Mouse (Mus musculus) spleen, adult 2 months (tissue): ENCODE measurements at regions not wholly inside any gene's neighbourhood (a gene's known extent, or its start where the extent isn't known, plus 50 kb on each side); places are given as distances from the start of the nearest gene placed in this dataset.

Source experiments
- DNase-seq, 2 experiments: peaks; one replicate each; pipeline versions ENCODE4 v3.0.0 to v3.0.0-alpha.2; 2012 to 2021; ENCODE audit warnings: low spot score in 2 of 2, low read depth in 1 of 2
- H3K27ac ChIP-seq: fragments of 200-500 bp; 2 replicates; pipeline ENCODE4 v1.5.1; 2012; ENCODE audit warnings: low read length, inconsistent platforms; ENCODE audit not compliant: insufficient read depth
- H3K27me3 ChIP-seq: fragments of 200-500 bp; 2 replicates; pipeline ENCODE4 v1.6.1; 2012; ENCODE audit warnings: mild to moderate bottlenecking, moderate library complexity, low read length, inconsistent platforms; ENCODE audit not compliant: control insufficient read depth, insufficient read depth
- H3K36me3 ChIP-seq: fragments of 200-500 bp; 2 replicates; pipeline ENCODE4 v1.6.1; 2012; ENCODE audit warnings: mild to moderate bottlenecking, low read length, inconsistent platforms; ENCODE audit not compliant: control insufficient read depth, insufficient read depth
- H3K4me1 ChIP-seq: fragments of 200-500 bp; 2 replicates; pipeline ENCODE4 v1.6.1; 2011; ENCODE audit warnings: inconsistent platforms; ENCODE audit not compliant: control insufficient read depth, insufficient read depth, insufficient read length
- H3K4me3 ChIP-seq: fragments of 200-500 bp; 2 replicates; pipeline ENCODE4 v1.5.1; 2011; ENCODE audit warnings: mild to moderate bottlenecking, inconsistent platforms; ENCODE audit not compliant: insufficient read depth, insufficient read length; ENCODE audit errors: extremely low read depth
- CTCF ChIP-seq: fragments of 200-500 bp; IDR thresholded peaks from 2 replicates; pipeline ENCODE4 v1.5.1; 2011; ENCODE audit warnings: mild to moderate bottlenecking, inconsistent platforms; ENCODE audit not compliant: insufficient read depth, insufficient read length, insufficient replicate concordance; ENCODE audit errors: extremely low read depth
- POLR2A ChIP-seq: fragments of 200-500 bp; IDR thresholded peaks from 2 replicates; pipeline ENCODE4 v1.6.1; 2011; ENCODE audit warnings: low read depth, low read length, inconsistent platforms
- WGBS: fragments of 180-500 bp; shearing (Covaris S2); methylation state at CpG from one replicate; pipeline ENCODE4 v1.1.7; 2018; 5-methylcytosine and 5-hydroxymethylcytosine counted together

- Histone ChIP-seq H3K27me3 (no peaks in the 10 kb centered on the region), H3K4me3 (no peak overlapping the region), H3K36me3 (no peaks in the 10 kb centered on the region), H3K4me1 (no peaks in the 10 kb centered on the region), H3K27ac (no peak overlapping the region)
- no peak for DNase-seq
- TF ChIP-seq POLR2A (no peak), CTCF (no peak)
- WGBS = 49% methylated on average over 16 of the region's 16 CpGs
Measured at GRCm38 (mm10) chr1:78008811-78009410, 188.0 kb downstream of the Pax3 start.

- 90% methylated on average over 3 of the region's 3 CpGs for WGBS
- TF ChIP-seq CTCF = no peak
- no peak for TF ChIP-seq POLR2A
- no peak overlapping the region for H3K4me3 ChIP-seq
Measured at GRCm38 (mm10) chr1:78004376-78004775, 192.6 kb downstream of the Pax3 start.

GRCm38 (mm10) chr1:77998727-77999126 is 198.2 kb downstream of the Pax3 start:
- DNase-seq = no peak
- WGBS = 88% methylated on average over 3 of the region's 3 CpGs
- H3K4me1 ChIP-seq = no peaks in the 10 kb centered on the region
- TF ChIP-seq POLR2A = no peak
- no peak for TF ChIP-seq CTCF
- no peaks in the 10 kb centered on the region for H3K36me3 ChIP-seq
- no peak overlapping the region for H3K27ac ChIP-seq
- no peaks in the 10 kb centered on the region for H3K27me3 ChIP-seq
- H3K4me3 ChIP-seq = no peak overlapping the region

More at GRCm38 (mm10) chr1:78004376-78004775, 192.6 kb downstream of the Pax3 start:
- Histone ChIP-seq H3K4me1 (no peaks in the 10 kb centered on the region), H3K36me3 (no peaks in the 10 kb centered on the region), H3K27me3 (no peaks in the 10 kb centered on the region), H3K27ac (no peak overlapping the region)
- no peak for DNase-seq

- no peaks in the 10 kb centered on the region for H3K36me3 ChIP-seq
- H3K27ac ChIP-seq = no peak overlapping the region
- WGBS = 76% methylated on average over 4 of the region's 4 CpGs
Measured at GRCm38 (mm10) chr1:77981528-77981927, 215.4 kb downstream of the Pax3 start.

GRCm38 (mm10) chr1:77978696-77979095 is 218.2 kb downstream of the Pax3 start:
- WGBS = 7% methylated on average over 7 of the region's 7 CpGs
- no peaks in the 10 kb centered on the region for H3K36me3 ChIP-seq
- no peaks in the 10 kb centered on the region for H3K27me3 ChIP-seq
- no peaks in the 10 kb centered on the region for H3K4me1 ChIP-seq
- TF ChIP-seq CTCF (peak; percentile 55; the same call in 1 of the 2 replicates), POLR2A (no peak)
- DNase-seq = peak; percentile 1 to 11
- H3K4me3 ChIP-seq = no peak overlapping the region
- no peak overlapping the region for H3K27ac ChIP-seq

More at GRCm38 (mm10) chr1:77981528-77981927, 215.4 kb downstream of the Pax3 start:
- no peak for DNase-seq
- Histone ChIP-seq H3K4me3 (no peak overlapping the region), H3K4me1 (no peaks in the 10 kb centered on the region), H3K27me3 (no peaks in the 10 kb centered on the region)
- TF ChIP-seq POLR2A (no peak), CTCF (no peak)

- Histone ChIP-seq H3K4me1 (no peaks in the 10 kb centered on the region), H3K36me3 (no peaks in the 10 kb centered on the region), H3K4me3 (no peak overlapping the region), H3K27me3 (no peaks in the 10 kb centered on the region), H3K27ac (no peak overlapping the region)
- DNase-seq = no peak
- 90% methylated on average over 18 of the region's 18 CpGs for WGBS
- TF ChIP-seq POLR2A (no peak), CTCF (no peak)
Measured at GRCm38 (mm10) chr1:77975941-77976340, 221.0 kb downstream of the Pax3 start.

- H3K4me1 ChIP-seq = no peaks in the 10 kb centered on the region
- no peak for TF ChIP-seq POLR2A
- TF ChIP-seq CTCF = no peak
- no peak for DNase-seq
Measured at GRCm38 (mm10) chr1:77972301-77972717, 224.6 kb downstream of the Pax3 start.

More at GRCm38 (mm10) chr1:77972301-77972717, 224.6 kb downstream of the Pax3 start:
- 28% methylated on average over 9 of the region's 9 CpGs for WGBS
- Histone ChIP-seq H3K36me3 (no peaks in the 10 kb centered on the region), H3K27ac (no peak overlapping the region), H3K4me3 (no peak overlapping the region), H3K27me3 (no peaks in the 10 kb centered on the region)
